Mouse (Mus musculus): ENCODE results near the gene Cdh18. TPM values are rescaled to one million over a fixed set of nuclear protein-coding genes. Genes with fewer than 3 reads are reported as not detected.

Cdh18 gene
- polyA plus RNA-seq, 1 experiment from 2014 or later: not detected

DNA sequence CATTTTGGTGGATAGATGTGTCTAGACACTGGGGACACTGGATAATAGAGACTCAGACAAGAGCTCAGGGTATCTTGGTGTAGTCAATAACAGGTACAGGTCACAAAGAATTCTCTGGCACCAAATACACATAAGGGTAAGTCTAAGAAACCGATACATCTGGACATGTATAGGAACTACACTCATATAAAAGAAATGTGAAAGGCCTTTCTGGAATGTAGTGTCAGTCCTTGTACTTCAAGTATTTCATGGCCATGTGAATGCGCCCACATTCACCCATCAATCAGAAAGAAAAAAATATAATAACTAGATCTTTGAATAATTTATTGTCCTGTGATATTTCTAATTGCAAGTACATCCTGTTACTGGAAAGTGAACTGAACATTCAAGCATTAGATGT, 855.0 kb downstream of the Cdh18 start:
- in situ Hi-C loops (cut with MboI; ENCODE audit: low pct_unique_long_range_greater_than_20kb): no loop called here
- no peak for ATAC-seq
- ChIA-PET POLR2A (no interaction called here), CTCF (no interaction called here)
- no peak for DNase-seq (ENCODE audit: low read depth, low spot score)
- TF ChIP-seq CTCF (IDR thresholded peaks at IDR 0.05): no peak
- H3K27me3 ChIP-seq: peaks cover 8% of the 10 kb centered on the region

DNA sequence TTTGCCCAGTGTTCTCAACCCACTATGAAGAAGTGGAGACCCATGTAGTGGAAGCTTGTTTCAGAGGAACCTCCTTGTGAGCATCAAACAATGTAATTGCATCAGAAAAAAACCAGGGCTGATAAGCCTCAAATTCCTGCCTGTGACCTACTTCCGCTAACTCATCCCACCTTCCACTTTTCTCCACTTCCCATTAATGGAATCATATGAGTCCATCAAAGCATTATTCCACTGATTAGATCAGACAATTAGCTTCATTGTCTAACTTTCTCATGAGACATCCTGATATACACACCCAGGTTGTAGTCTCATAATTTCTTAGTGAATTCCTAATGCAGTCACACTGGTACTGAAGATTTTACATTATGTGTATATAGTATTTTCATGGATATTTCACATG, 859.4 kb downstream of the Cdh18 start:
- TF ChIP-seq CTCF (IDR thresholded peaks at IDR 0.05): no peak
- in situ Hi-C loops (cut with MboI; ENCODE audit: low pct_unique_long_range_greater_than_20kb): no loop called here
- no peak for DNase-seq (ENCODE audit: low read depth, low spot score)

DNA sequence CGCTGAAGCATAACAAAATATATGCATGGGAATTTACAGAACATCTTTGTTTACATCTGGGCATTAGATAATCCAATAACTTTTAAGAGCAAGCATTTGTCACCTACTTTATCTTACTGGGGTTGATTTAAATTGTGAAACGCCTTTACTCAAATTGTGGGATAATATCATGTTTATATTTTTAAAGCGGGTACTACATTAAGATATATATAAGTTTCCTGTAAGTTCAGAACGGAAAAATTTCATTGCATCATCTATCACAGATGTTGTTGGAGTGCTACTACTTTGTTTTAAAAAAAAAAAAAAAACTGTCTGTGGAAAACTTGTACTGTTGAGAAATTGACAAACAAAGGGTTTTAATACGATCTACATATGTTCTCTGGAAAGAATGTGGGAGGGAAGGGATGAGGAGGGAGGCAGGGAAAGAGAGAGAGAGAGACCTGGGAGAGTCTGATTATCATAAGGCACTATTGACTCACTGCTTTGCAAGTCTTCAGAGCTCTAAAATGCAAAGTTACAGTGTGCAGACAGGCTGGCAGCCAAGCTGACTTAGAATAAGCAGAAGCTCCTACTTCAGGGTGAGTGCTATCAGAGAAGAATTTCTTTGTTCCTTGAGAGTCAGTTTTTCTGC, 867.7 kb downstream of the Cdh18 start:
- TF ChIP-seq CTCF (IDR thresholded peaks at IDR 0.05): no peak
- in situ Hi-C loops (cut with MboI; ENCODE audit: low pct_unique_long_range_greater_than_20kb): no loop called here
- CTCF ChIA-PET: interaction anchor here (1.3 kb wide), 1 partner anchor 13 kb away, joined by 3 read pairs; no protein-coding TSS in a partner anchor
- ATAC-seq (no peak), DNase-seq (ENCODE audit: low read depth, low spot score) (no peak)
- H3K27me3 ChIP-seq: no peaks in the 10 kb centered on the region
- POLR2A ChIA-PET: no interaction called here

More for the DNA sequence above, 859.4 kb downstream of the Cdh18 start:
- POLR2A ChIA-PET: no interaction called here
- H3K27me3 ChIP-seq: peaks cover 8% of the 10 kb centered on the region
- CTCF ChIA-PET: no interaction called here
- ATAC-seq: no peak

DNA sequence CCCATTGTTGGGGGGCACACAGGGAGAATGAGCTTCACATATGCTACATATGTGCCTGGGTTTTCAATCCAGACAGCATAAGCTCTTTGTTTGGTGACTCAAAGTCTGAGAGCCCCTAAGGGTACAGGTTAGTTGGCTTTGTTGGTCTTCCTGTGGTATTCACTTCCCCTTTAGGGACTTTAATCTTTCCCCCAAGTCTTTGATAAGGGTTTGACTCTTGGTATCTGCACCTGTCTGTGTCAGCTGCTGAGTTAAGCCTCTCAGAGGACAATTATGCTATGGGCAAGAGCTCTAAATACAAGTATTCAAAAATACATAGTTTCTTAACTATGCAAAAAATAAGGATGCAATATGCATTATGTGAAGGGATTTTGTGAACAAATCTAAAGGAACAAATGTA, 869.3 kb downstream of the Cdh18 start:
- ATAC-seq (no peak), DNase-seq (ENCODE audit: low read depth, low spot score) (no peak)
- CTCF ChIA-PET: interaction anchor here (1.3 kb wide), 1 partner anchor 11 kb away, joined by 3 read pairs; no protein-coding TSS in a partner anchor
- no peaks in the 10 kb centered on the region for H3K27me3 ChIP-seq
- in situ Hi-C loops (cut with MboI; ENCODE audit: low pct_unique_long_range_greater_than_20kb): no loop called here
- TF ChIP-seq CTCF (IDR thresholded peaks at IDR 0.05): no peak
- POLR2A ChIA-PET: no interaction called here

DNA sequence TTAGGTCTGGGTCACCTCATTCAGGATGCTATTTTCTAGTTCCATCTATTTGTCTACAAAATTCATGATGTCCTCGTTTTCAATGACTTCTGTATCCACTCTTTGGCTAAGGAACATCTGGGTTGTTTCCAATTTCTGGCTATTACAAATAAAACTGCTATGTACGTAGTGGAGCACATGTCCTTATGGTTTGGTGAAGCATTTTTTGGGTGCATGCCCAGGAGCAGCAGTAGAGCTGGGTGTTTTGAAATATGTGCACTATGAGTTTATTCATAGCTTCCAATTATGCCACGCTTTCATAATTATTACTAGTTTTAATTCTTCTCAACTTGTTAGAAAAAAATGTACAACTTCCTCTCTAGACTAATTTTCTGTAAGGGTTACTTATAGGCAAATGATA, 871.2 kb downstream of the Cdh18 start:
- POLR2A ChIA-PET: interaction anchor here (0.6 kb wide), 1 partner anchor 19 kb away, joined by 4 read pairs; no protein-coding TSS in a partner anchor
- TF ChIP-seq CTCF (IDR thresholded peaks at IDR 0.05): no peak
- in situ Hi-C loops (cut with MboI; ENCODE audit: low pct_unique_long_range_greater_than_20kb): no loop called here
- H3K27me3 ChIP-seq: no peaks in the 10 kb centered on the region
- no peak for DNase-seq (ENCODE audit: low read depth, low spot score)
- no peak for ATAC-seq
- CTCF ChIA-PET: no interaction called here

DNA sequence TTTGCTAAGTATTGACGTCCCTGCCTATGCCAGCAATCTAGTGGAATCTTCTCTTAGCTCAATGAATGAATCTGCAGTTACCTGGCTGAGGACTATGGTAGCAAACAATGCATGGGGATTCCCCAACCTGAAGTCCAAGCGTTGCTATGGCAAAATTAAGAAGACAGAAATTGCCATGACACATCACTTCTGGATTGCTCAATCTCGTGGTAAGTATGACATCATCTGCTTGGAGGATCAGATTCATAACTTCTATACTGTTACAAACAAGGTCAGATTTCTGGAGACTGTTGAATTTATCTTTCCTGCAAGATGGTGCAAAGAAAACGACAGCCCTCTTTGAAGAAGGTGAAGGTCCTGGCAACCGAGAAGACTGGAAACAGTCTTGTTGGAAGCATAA, 881.2 kb downstream of the Cdh18 start:
- no peak for DNase-seq (ENCODE audit: low read depth, low spot score)
- ATAC-seq: no peak
- CTCF ChIA-PET: interaction anchor here (1.1 kb wide), 1 partner anchor 13 kb away, joined by 3 read pairs; no protein-coding TSS in a partner anchor
- H3K27me3 ChIP-seq: no peaks in the 10 kb centered on the region
- POLR2A ChIA-PET: no interaction called here
- no peak for TF ChIP-seq CTCF (IDR thresholded peaks at IDR 0.05)
- in situ Hi-C loops (cut with MboI; ENCODE audit: low pct_unique_long_range_greater_than_20kb): no loop called here

DNA sequence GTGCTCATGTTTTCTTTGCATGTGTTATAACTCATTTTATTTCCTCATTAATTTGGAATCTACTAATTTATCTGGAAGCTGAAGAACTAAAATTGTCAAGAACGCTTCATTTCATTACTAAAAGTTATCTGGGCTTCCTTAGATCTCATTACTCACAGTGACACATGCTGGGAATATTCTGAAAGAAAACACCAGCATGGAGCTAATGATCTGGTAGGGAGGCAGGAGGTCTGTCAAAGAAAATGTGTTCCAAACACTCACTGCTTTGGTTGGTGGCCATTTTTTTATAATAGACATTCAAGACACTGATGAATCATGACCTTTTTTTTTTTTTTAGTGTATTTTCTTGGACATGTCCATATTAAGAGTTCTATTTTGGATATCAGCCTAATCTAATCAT, 899.7 kb downstream of the Cdh18 start:
- CTCF ChIA-PET: no interaction called here
- POLR2A ChIA-PET: no interaction called here
- H3K27me3 ChIP-seq: no peaks in the 10 kb centered on the region
- no peak for TF ChIP-seq CTCF (IDR thresholded peaks at IDR 0.05)
- in situ Hi-C loops (cut with MboI; ENCODE audit: low pct_unique_long_range_greater_than_20kb): no loop called here
- ATAC-seq: peak; percentile 36
- DNase-seq (ENCODE audit: low read depth, low spot score): no peak

DNA sequence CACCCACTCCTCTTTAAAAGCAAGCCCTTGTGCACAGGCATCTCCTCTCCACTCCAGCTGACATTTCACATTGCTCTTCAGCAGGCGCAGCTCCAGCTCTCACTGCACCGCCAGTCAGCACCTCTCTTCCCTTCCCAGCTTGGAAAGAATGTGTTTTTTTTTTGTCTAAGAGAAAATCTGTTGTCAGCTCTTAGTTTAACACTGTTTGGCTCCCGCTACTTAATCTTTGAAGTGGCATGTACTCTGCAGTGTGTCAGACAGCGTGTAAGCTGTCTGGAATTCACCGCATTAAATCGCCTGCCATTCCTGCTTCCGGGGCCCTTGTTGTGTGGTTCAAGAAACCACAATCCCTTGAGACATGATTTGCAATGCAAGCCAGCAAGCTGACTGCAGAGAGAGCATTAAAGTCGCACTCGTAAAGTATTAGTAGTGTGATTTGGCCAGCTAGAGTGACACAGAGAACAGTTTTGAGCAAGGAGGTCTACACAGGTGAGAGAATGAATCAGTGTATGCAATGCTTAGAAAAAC, 903.3 kb downstream of the Cdh18 start:
- POLR2A ChIA-PET: no interaction called here
- peak; percentile 97 for ATAC-seq
- DNase-seq (ENCODE audit: low read depth, low spot score): peak; percentile 46

DNA sequence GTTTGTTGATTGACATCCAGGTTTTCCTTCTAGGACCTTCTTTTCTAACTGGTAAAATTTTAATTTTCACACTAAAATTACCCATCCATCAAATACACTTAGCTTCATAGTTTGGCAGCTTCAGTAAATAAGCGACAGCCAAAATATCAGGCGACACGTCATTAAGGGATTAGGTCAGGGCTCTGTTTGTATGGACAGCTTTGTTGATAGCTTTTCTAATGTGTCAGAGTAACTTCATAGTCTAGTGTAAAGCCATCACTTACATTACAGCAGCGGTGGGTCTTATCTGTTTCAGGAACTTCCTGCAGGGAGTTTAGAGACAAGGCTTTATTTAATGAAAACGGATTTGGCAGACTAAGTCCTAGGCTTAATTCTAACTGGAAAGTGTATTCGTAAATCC, 904.5 kb downstream of the Cdh18 start:
- H3K27me3 ChIP-seq: no peaks in the 10 kb centered on the region
- DNase-seq (ENCODE audit: low read depth, low spot score) (no peak), ATAC-seq (no peak)
- TF ChIP-seq CTCF (IDR thresholded peaks at IDR 0.05): no peak
- POLR2A ChIA-PET: no interaction called here
- in situ Hi-C loops (cut with MboI; ENCODE audit: low pct_unique_long_range_greater_than_20kb): no loop called here
- CTCF ChIA-PET: no interaction called here

More for the DNA sequence above, 903.3 kb downstream of the Cdh18 start:
- no peak for TF ChIP-seq CTCF (IDR thresholded peaks at IDR 0.05)
- CTCF ChIA-PET: no interaction called here
- no peaks in the 10 kb centered on the region for H3K27me3 ChIP-seq
- in situ Hi-C loops (cut with MboI; ENCODE audit: low pct_unique_long_range_greater_than_20kb): no loop called here

DNA sequence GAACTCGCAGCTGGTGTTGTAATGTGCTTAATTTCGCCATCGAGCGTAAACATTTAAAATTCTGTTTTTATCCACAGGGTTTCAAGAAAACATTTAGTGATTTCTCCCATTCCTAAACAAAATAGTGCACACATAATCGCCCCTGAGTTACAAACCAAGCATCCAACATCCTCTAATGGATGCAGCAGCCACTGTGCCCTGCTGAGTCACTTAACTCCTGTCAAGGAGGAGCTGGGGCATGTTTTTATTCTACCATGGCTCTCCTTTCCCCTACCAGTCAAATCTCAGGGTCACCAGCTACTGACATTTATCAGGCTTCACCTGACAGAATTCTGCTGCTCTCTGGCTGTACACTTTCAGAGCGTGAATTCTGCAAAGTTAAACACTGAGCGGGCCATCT, 906.5 kb downstream of the Cdh18 start:
- no peak for ATAC-seq
- ChIA-PET CTCF (no interaction called here), POLR2A (no interaction called here)
- DNase-seq (ENCODE audit: low read depth, low spot score): no peak
- no peak for TF ChIP-seq CTCF (IDR thresholded peaks at IDR 0.05)
- H3K27me3 ChIP-seq: no peaks in the 10 kb centered on the region
- in situ Hi-C loops (cut with MboI; ENCODE audit: low pct_unique_long_range_greater_than_20kb): no loop called here

DNA sequence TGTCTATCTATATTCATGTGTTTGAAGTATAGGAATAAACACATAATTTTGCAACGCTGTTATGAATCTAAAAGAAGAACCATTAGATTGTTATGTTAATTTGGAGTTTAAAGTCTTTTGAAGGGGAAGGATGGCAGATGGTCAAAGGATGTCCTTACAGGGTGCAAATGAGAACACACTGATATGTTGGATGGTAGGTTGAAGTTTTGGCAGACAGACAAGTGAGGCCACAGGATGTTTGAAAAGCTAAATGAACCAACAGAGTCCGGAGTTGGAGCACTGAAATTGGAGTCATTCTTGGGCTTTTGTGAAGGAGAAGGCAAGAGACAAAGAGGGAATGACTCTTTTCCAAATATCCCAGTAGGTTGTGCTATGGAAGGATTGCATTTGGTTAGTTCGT, 908.6 kb downstream of the Cdh18 start:
- ATAC-seq (no peak), DNase-seq (ENCODE audit: low read depth, low spot score) (no peak)
- TF ChIP-seq CTCF (IDR thresholded peaks at IDR 0.05): no peak
- POLR2A ChIA-PET: no interaction called here
- no peaks in the 10 kb centered on the region for H3K27me3 ChIP-seq
- CTCF ChIA-PET: interaction anchor here (0.8 kb wide), 1 partner anchor 34 kb away, joined by 3 read pairs; no protein-coding TSS in a partner anchor
- in situ Hi-C loops (cut with MboI; ENCODE audit: low pct_unique_long_range_greater_than_20kb): no loop called here

All from Patski (cell line).